Mouse (Mus musculus) liver, embryonic 13.5 days (tissue): ENCODE measurements around the gene Gucy2f. TPM values are rescaled to one million over a fixed set of nuclear protein-coding genes. Genes with fewer than 3 reads are reported as not detected.
"Not testable (repeated sequence)": the region's sequence is repeated elsewhere in the genome, so short reads cannot be mapped to it uniquely, and the experiment has no call there.

ENCODE experiments used
- ATAC-seq: fragments of 200-750 bp; cut with Nextera tagmentation; 2 replicates; pipeline ENCODE4 v1.8.0; 2017; ENCODE audit warnings: low read depth, mild to moderate bottlenecking, moderate number of reproducible peaks, moderate library complexity
- DNase-seq: peaks from one replicate; pipeline ENCODE4 v3.0.0; 2022
- H3K27ac ChIP-seq: fragments of 300-500 bp; sonication (generic); 2 replicates; pipeline ENCODE4 v1.5.1; 2015; ENCODE audit warnings: moderate library complexity, mild to moderate bottlenecking, inconsistent platforms
- H3K27me3 ChIP-seq: fragments of 300-500 bp; sonication (generic); 2 replicates; pipeline ENCODE4 v1.6.1; 2015; ENCODE audit warnings: mild to moderate bottlenecking, inconsistent platforms
- H3K36me3 ChIP-seq: fragments of 300-500 bp; sonication (generic); 2 replicates; pipeline ENCODE4 v1.6.1; 2015; ENCODE audit warnings: mild to moderate bottlenecking, inconsistent platforms
- H3K4me1 ChIP-seq: fragments of 300-500 bp; sonication (generic); replicated peaks from 2 replicates; pipeline ENCODE4 v1.6.1; 2015; ENCODE audit warnings: inconsistent platforms
- H3K4me2 ChIP-seq: fragments of 300-500 bp; sonication (generic); 2 replicates; pipeline ENCODE4 v1.6.1; 2015; ENCODE audit warnings: inconsistent platforms, mild to moderate bottlenecking, moderate library complexity
- H3K4me3 ChIP-seq: fragments of 300-500 bp; sonication (generic); replicated peaks from 2 replicates; pipeline ENCODE4 v1.5.1; 2015; ENCODE audit warnings: mild to moderate bottlenecking, inconsistent platforms
- H3K9ac ChIP-seq: fragments of 300-500 bp; sonication (generic); 2 replicates; pipeline ENCODE4 v1.6.1; 2015; ENCODE audit warnings: mild to moderate bottlenecking, inconsistent platforms
- H3K9me3 ChIP-seq: fragments of 300-500 bp; sonication (generic); replicated peaks from 2 replicates; pipeline ENCODE4 v1.6.1; 2016; ENCODE audit warnings: inconsistent platforms
- WGBS: fragments of 180-500 bp; shearing (Covaris S2); methylation state at CpG from one replicate; pipeline ENCODE4 v1.1.7; 2015; ENCODE audit not compliant: insufficient replicate concordance; 5-methylcytosine and 5-hydroxymethylcytosine counted together
- polyA plus RNA-seq: library from polyadenylated mRNA; unstranded; fragments of >200 nt; fragmentation: Nextera tagmentation; extraction: Ambion mirVana; gene quantifications from 2 replicates; pipeline ENCODE4 v1.2.1, GENCODE M21; 2015

Gucy2f gene
- not detected in 2 replicates for polyA plus RNA-seq

DNA sequence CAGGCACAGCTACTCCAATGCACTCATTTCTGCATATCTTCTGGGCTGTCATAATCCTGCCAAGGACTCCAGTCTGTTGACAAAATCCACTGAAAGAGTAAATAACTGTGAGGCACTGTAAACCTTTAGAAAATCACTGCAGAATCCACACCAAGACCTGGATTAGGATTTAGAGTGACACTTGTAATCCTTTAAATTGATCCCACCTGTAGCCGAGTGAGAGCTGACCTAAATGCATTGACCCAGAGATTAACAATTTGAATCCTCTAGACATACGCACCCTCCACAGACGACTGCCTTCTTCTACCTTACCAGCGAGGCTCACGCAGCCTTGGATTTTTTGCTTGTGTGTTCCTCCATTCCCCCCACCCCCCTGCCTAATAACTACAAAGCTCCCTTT is at the start of gene Gucy2f:
Gene Gucy2f (minus strand): TSS at position 101 of the 400 bp plus-strand sequence.
- DNase-seq (no peak), ATAC-seq (no peak)
- H3K27ac ChIP-seq, result no peak within 1 kb of the TSS
- H3K27me3 ChIP-seq, result no peaks in the 10 kb centered on the region
- no peak within 1 kb of the TSS for H3K4me3 ChIP-seq
- no peak within 1 kb of the TSS for H3K4me2 ChIP-seq
- H3K9ac ChIP-seq, result no peak within 1 kb of the TSS
- H3K9me3 ChIP-seq, result no peaks in the 10 kb centered on the region
- 45% methylated on average over 5 of the region's 5 CpGs for WGBS
- H3K4me1 ChIP-seq, result no peaks in the 10 kb centered on the region
- no peaks in the 10 kb centered on the region for H3K36me3 ChIP-seq

DNA sequence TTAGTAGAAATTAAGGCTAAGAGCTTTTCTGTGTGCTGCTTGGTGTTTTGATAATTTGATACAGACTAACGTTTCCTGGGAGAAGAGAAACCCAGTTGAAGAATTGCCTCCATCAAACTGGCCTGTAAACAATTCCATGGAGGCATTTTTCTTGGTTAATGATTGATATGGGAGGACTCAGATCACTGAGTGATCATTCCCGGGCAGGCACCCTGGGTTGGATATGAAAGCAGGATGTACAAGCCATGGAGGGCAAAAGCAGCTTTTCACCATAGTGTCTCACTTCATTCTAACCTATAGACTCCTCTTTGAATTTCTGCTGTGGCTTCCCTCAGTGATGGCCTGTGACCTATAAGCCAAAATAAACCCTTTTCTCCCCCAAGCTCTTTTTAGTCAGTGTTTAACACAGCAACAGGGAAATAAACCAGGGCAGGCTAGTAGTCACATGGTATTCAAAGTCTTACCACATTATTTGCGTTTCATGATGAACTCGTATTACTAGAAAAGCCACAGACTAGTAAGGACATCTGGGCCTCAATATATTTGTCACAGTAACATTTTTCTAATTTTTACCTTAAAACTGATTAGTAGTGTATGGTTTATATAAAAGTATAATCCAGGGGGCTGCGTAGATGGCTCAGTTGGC is 49.1 kb upstream of the Gucy2f start:
- no peak overlapping the region for H3K9ac ChIP-seq
- DNase-seq (no peak), ATAC-seq (no peak)
- H3K4me2 ChIP-seq, result no peak overlapping the region
- H3K4me1 ChIP-seq, result no peaks in the 10 kb centered on the region
- H3K27ac ChIP-seq, result no peak overlapping the region
- 61% methylated on average over 5 of the region's 5 CpGs for WGBS
- H3K27me3 ChIP-seq, result no peaks in the 10 kb centered on the region
- no peaks in the 10 kb centered on the region for H3K36me3 ChIP-seq
- no peak overlapping the region for H3K4me3 ChIP-seq
- no peaks in the 10 kb centered on the region for H3K9me3 ChIP-seq

DNA sequence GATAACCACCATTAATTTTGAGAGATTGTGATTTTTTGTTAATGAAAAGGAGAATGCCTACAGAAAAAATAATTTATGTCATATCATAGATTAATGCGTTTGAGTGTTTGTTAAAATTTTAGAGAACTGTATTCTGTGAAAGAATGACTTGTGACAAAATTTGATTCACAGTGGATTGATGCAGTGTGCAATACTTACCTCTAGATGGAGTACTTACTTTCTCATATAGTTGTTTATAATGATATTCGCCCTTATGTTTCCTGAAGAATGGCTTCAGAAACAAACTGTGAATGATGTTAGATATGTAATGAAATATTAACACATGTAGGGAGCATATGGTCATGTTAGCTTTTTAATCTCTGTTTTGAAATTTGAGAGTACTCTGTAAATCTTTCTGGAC is 40.4 kb upstream of the Gucy2f start:
- Histone ChIP-seq H3K9me3 (no peaks in the 10 kb centered on the region), H3K27me3 (no peaks in the 10 kb centered on the region), H3K36me3 (no peaks in the 10 kb centered on the region), H3K4me3 (no peak overlapping the region), H3K9ac (no peak overlapping the region), H3K27ac (no peak overlapping the region), H3K4me2 (no peak overlapping the region), H3K4me1 (no peaks in the 10 kb centered on the region)
- WGBS, result 37% methylated on average over 2 of the region's 2 CpGs
- ATAC-seq (no peak), DNase-seq (no peak)

DNA sequence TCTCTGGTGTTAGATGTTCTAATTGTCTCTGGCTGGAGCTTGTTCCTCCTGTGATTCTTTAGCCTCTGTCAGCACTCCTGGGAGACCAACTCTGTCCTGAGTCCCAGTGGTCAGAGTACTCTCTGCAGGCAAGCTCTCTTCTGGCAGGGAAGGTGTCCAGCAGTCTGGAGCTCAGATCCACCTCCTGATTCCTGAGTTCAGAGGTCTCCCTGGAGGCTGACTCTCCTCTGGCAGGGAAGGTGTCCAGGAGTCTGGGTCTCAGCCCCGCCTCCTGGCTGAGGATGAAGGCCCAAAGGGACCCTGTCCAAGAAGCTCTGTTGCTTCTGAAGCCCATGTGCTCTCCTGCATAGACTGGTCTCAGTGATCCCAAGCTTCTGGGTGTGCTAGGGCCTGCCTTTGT is 39.4 kb upstream of the Gucy2f start:
- not testable (repeated sequence) for H3K9me3 ChIP-seq, H3K4me2 ChIP-seq, H3K4me3 ChIP-seq, H3K9ac ChIP-seq, H3K27ac ChIP-seq, ATAC-seq, H3K27me3 ChIP-seq, DNase-seq, H3K36me3 ChIP-seq, H3K4me1 ChIP-seq
- 27% methylated on average over 1 of the region's 1 CpGs for WGBS

DNA sequence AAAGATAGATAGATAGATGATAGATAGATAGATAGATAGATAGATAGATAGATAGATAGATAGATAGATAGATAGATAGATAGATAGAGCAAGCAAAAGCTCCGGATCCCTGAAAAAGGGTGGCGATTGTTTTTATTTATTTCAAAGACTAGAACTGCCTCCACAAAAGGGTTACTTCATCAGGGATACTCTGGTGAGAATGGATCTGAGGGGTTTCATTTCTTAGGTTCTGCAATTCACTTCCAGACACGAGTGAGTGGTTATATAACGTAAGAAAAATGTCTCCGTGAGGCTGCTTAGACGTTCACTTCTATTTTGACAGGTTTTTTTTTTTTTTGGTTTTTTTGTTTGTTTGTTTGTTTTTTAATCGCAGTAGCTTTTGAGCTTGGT is 32.0 kb upstream of the Gucy2f start:
- peak overlapping the region; percentile 13; the same call in 1 of the 2 replicates for H3K9ac ChIP-seq

DNA sequence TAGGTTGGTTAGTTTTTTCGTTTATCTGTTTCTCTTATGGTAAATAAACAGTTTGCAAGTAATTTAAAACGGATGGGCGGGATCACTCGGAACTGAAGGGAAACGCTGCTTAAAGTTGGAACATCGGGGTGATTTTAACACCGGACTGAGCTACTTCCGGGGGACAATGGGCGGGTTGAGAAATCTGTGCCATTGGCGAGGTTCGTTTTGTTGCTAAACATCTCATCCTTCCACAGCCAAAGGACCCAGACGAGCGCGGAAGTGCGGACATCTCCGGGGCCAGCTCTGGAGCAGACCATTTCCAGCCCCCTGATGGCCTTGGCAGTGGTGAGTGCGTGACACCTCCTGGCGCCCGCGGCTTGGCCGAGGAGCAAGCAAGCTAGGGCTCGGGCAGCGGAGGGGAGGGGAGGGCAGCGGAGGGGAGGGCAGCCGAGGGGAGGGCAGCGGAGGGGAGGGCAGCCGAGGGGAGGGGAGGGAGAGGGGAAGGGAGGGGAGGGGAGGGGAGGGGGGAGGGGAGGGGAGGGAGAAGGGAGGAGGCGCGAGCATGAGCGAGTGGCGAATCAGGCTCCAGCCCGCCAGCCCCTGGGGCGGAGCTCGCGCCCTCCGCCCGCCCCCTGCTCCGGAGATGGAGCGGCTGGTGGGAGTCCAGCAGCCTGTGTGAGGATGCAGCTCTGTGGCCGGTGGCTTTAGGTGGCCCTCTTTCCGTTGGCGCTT is 31.5 kb upstream of the Gucy2f start:
- DNase-seq (peak; percentile 49), ATAC-seq (peak; percentile 95)
- peak overlapping the region; percentile 68 for H3K4me3 ChIP-seq
- WGBS, result 18% methylated on average over 35 of the region's 42 CpGs
- peak overlapping the region; percentile 67 for H3K4me2 ChIP-seq
- 0 out of 2 replicates have a peak, but pooled peaks cover 3% of the 10 kb centered on the region for H3K4me1 ChIP-seq
- H3K27ac ChIP-seq, result peak overlapping the region; percentile 83
- no peaks in the 10 kb centered on the region for H3K9me3 ChIP-seq
- no peaks in the 10 kb centered on the region for H3K36me3 ChIP-seq
- no peaks in the 10 kb centered on the region for H3K27me3 ChIP-seq
- H3K9ac ChIP-seq, result peak overlapping the region; percentile 65

More for the DNA sequence above, 32.0 kb upstream of the Gucy2f start:
- Histone ChIP-seq H3K4me1 (0 out of 2 replicates have a peak, but pooled peaks cover 3% of the 10 kb centered on the region), H3K4me2 (peak overlapping the region; percentile 67), H3K9me3 (no peaks in the 10 kb centered on the region), H3K36me3 (no peaks in the 10 kb centered on the region), H3K27me3 (no peaks in the 10 kb centered on the region), H3K27ac (no peak overlapping the region), H3K4me3 (peak overlapping the region; percentile 68)
- WGBS, result 42% methylated on average over 7 of the region's 7 CpGs
- DNase-seq (no peak), ATAC-seq (no peak)

DNA sequence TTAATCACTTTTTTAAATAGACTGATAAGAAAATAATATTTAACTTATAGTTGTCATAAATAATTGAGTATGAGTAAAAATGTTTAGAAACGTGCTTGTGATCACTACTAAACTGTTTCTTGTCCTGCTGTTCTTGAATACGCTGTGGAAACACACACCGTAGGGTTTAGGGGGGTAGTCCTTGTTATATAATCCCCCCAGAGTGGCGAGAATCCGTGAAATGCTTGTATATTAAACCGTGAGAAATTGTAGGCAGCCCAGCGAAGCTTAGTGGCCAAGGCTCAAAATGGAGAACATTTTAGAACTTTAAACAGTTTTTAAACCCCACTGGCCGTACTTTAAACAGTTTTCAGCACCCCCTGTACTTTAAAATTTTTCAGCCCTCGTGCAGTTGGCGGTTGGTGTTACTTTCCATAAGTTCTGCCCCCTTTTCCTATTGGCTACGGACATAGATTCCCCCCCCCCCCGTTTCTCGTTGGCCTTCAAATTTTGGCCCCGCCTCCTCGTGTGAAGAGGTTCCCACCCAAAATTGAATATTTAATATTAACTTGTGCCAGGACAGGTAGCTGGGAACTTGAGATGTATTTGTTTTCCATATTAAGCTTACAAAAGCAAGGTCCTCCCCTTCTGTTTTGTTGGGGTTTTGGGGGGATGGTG is 30.8 kb upstream of the Gucy2f start:
- peak overlapping the region; percentile 65; the same call in 1 of the 2 replicates for H3K9ac ChIP-seq
- WGBS, result 17% methylated on average over 15 of the region's 15 CpGs
- peak; percentile 71 for ATAC-seq

DNA sequence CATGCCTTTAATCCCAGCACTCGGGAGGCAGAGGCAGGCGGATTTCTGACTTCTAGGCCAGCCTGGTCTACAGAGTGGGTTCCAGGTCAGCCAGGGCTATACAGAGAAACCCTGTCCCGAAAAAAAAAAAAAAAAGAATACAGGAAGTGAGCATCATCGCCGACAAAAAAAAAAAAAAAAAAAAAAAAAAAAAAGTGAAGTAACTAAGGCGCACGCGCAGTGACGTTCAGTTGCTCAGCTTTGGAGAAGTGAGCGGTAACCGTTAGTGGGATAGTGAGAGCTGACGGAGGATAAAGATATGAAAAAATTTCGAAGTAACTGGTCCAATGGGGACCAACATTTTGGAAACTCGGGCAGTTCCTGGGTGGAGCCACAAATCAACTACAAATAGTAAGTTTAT is 29.8 kb upstream of the Gucy2f start, which contains the start of gene Nxt2:
Gene Nxt2 (plus strand): TSS at position 229 of the 400 bp plus-strand sequence.
- peak within 1 kb of the TSS; percentile 68 for H3K4me3 ChIP-seq
- ATAC-seq (no peak), DNase-seq (no peak)
- H3K9me3 ChIP-seq, result no peaks in the 10 kb centered on the region
- no peaks in the 10 kb centered on the region for H3K27me3 ChIP-seq
- H3K4me1 ChIP-seq, result 0 out of 2 replicates have a peak, but pooled peaks cover 3% of the 10 kb centered on the region
- peak within 1 kb of the TSS; percentile 43; the same call in 1 of the 2 replicates for H3K9ac ChIP-seq
- peak within 1 kb of the TSS; percentile 67 for H3K4me2 ChIP-seq
- peak within 1 kb of the TSS; percentile 18; the same call in 1 of the 2 replicates for H3K27ac ChIP-seq
- 74% methylated on average over 14 of the region's 14 CpGs for WGBS
- H3K36me3 ChIP-seq, result no peaks in the 10 kb centered on the region

More for the DNA sequence above, 30.8 kb upstream of the Gucy2f start:
- no peak for DNase-seq
- Histone ChIP-seq H3K36me3 (no peaks in the 10 kb centered on the region), H3K9me3 (no peaks in the 10 kb centered on the region), H3K27ac (peak overlapping the region; percentile 83), H3K4me1 (0 out of 2 replicates have a peak, but pooled peaks cover 3% of the 10 kb centered on the region), H3K27me3 (no peaks in the 10 kb centered on the region), H3K4me3 (peak overlapping the region; percentile 68), H3K4me2 (peak overlapping the region; percentile 67)

DNA sequence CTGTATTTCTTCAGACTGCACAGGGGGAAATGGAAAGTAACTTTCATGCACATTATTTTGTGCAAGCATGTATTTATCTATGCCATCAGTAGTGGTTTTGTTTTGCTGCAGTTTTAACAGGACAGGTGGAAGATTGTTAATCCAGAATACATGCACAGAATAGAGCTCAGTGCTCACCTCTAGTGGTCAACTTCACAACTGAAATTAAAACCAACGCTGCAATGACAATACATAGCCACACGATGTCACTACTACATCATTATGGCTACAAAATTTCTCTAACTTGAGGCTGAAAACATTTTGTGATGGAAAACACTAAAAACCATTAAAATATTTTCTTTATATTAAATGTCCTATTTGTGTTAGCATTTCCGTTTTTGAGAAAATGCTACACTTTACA is 3.6 kb upstream of the Gucy2f start:
- Histone ChIP-seq H3K9ac (no peak overlapping the region), H3K4me1 (no peaks in the 10 kb centered on the region), H3K27me3 (no peaks in the 10 kb centered on the region), H3K4me2 (no peak overlapping the region), H3K4me3 (no peak overlapping the region), H3K36me3 (no peaks in the 10 kb centered on the region), H3K9me3 (no peaks in the 10 kb centered on the region), H3K27ac (no peak overlapping the region)
- DNase-seq (no peak), ATAC-seq (no peak)
- 7% methylated on average over 3 of the region's 3 CpGs for WGBS

DNA sequence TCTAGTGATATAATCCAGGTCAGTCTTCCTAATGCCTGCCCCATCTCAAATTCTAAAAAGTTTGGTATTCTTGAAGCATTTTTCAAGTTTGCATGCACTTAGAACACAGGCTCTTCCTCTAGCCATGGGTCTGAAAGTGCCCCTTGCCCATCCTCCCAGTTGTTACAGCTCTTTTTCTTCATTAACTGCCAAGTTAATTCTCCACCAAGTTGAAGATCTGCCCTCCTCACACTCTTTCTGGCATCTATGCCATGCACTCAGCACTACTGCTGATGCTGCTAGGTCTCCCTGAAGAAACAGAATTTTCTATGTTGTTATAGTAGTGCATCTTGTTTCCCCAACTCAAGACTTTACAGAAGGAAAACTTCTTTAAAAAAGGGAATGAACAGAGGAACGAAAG is 1.2 kb downstream of the Gucy2f start:
- Histone ChIP-seq H3K4me2 (no peak overlapping the region), H3K9me3 (no peaks in the 10 kb centered on the region), H3K27ac (no peak overlapping the region), H3K36me3 (no peaks in the 10 kb centered on the region), H3K27me3 (no peaks in the 10 kb centered on the region), H3K4me3 (no peak overlapping the region), H3K4me1 (no peaks in the 10 kb centered on the region), H3K9ac (no peak overlapping the region)
- ATAC-seq (no peak), DNase-seq (no peak)
- 36% methylated on average over 1 of the region's 1 CpGs for WGBS

DNA sequence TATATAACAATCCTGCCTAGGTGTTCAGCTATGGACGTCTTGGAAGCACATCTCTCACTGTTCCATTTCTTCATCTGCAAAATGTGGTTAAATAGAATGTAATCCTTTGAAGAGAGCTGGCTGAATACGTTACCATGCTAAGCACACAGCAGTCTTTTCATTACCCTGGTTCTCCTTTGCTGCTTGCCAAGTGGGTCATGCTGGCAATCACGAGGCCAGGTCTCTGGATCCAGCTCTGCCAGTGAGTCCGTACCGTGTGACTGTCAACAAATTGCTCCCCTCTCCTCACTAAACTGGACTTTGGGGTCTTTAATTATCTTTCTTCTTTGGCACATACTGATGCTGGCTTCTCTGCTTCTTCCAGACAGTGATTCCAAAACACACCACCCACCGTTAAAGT is 2.3 kb downstream of the Gucy2f start:
- no peak overlapping the region for H3K9ac ChIP-seq
- H3K27ac ChIP-seq, result no peak overlapping the region
- H3K4me2 ChIP-seq, result no peak overlapping the region
- DNase-seq, result no peak
- 54% methylated on average over 6 of the region's 6 CpGs for WGBS
- H3K4me3 ChIP-seq, result no peak overlapping the region
- no peaks in the 10 kb centered on the region for H3K9me3 ChIP-seq
- no peak for ATAC-seq
- H3K36me3 ChIP-seq, result no peaks in the 10 kb centered on the region
- H3K4me1 ChIP-seq, result no peaks in the 10 kb centered on the region
- no peaks in the 10 kb centered on the region for H3K27me3 ChIP-seq
